In genomic region chr8:90934786-90935185, GRCm38 (mm10) we compare ENCODE assay signal across 23 mouse cellular contexts.
"Had no signal": no experiment of that assay in that cellular context is flagged by ENCODE, and none has a peak within 500 bp of the region (broad histone marks: within the 10 kb centered on the region; RNA-seq: fewer than 3 reads in every experiment).

No protein-coding gene starts in this region.

- H3K27me3 ChIP-seq: heart, embryonic 12.5 days; hindbrain, embryonic 12.5 days; hindbrain, embryonic 15.5 days; intestine, embryonic 15.5 days; limb, embryonic 12.5 days; liver, embryonic 13.5 days; liver, embryonic 15.5 days had no signal

- DNase-seq: gastrocnemius, adult 2 months; gastrocnemius, postnatal 10 days; gastrocnemius, postnatal 25 days; heart, adult 18-20 months; heart, postnatal 10 days; heart, postnatal 4 days; kidney, adult 18-20 months; kidney, adult 8-10 months; kidney, postnatal 10 days; kidney, postnatal 25 days; kidney, postnatal 4 days; liver; liver, embryonic 13.5 days had no signal

- H3K27ac ChIP-seq: gastrocnemius, adult 2 months; heart, embryonic 10.5 days; hindbrain, embryonic 10.5 days; hindbrain, embryonic 12.5 days; hindbrain, embryonic 15.5 days; intestine, embryonic 15.5 days; layer of hippocampus, adult 2 months; limb, embryonic 10.5 days; limb, embryonic 12.5 days; liver, embryonic 13.5 days; liver, embryonic 15.5 days had no signal

- H3K4me3 ChIP-seq: gastrocnemius, adult 2 months; heart, embryonic 10.5 days; heart, embryonic 12.5 days; hindbrain, embryonic 10.5 days; hindbrain, embryonic 12.5 days; hindbrain, embryonic 15.5 days; intestine, embryonic 15.5 days; layer of hippocampus, adult 2 months; limb, embryonic 10.5 days; limb, embryonic 12.5 days; liver, embryonic 13.5 days; liver, embryonic 15.5 days had no signal

- H3K4me1 ChIP-seq: hindbrain, embryonic 12.5 days; hindbrain, embryonic 15.5 days; intestine, embryonic 15.5 days; limb, embryonic 12.5 days had no signal
